Mouse (Mus musculus) kidney, adult 2 months (tissue): Measurements from ENCODE around the gene Ppm1l.

ENCODE experiments used
- CTCF ChIP-seq: fragments of 200-500 bp; conservative IDR thresholded peaks from 2 replicates; pipeline ENCODE4 v1.5.1; 2011; ENCODE audit warnings: low read depth, mild to moderate bottlenecking, control low read depth, low read length, moderate library complexity, mixed read lengths; ENCODE audit not compliant: insufficient read depth, insufficient read length
- POLR2A ChIP-seq: fragments of 200-500 bp; IDR thresholded peaks from one replicate; pipeline ENCODE4 v1.6.1; 2011; ENCODE audit warnings: low read depth, low read length, control low read depth

GRCm38 (mm10) chr3:69341514-69341913 lies 24.9 kb downstream of the Ppm1l start:
- TF ChIP-seq CTCF (no peak), POLR2A (no peak)
